Mouse (Mus musculus): ENCODE measurements at regions not wholly inside any gene's neighbourhood (a gene's known extent, or its start where the extent isn't known, plus 50 kb on each side); places are given as distances from the start of the nearest gene placed in this dataset.

DNA sequence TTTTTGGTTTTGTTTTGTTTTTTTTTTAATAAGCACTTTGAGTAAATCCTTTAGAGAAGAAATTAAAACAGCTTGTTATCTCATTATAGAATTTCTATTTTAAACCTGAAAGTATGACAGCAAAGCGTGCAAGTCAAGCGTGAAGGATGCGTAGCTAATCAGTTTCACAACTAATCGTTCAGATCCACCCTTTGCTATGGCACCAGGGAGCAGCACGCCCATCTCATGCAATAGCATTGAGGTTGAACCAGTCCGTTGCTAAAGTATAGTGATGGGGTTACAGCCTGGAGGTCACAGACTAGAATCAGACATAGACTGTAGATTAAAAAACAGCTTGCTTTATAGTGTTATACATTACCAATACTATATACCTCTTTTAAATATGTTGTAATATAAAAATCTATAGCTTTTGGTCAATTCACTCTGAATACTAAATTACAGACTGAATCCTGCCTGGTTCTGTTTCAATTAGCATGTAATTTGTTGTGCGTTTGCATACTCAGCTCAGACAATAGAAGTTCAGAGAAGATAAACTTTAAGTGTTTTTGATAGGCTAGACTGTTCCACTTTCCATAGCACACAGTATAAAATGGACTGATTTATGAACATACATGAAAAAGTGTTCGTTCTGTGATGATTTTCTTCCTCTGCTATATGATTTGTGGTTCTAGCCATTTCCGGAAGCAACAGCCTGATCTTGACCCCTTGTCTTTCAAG lies 438.9 kb downstream of the Flrt2 start:
- no peak overlapping the region for H3K4me3 ChIP-seq (ENCODE audit: insufficient read depth, low read depth, low read length)
- H3K27ac ChIP-seq (replicated peaks; ENCODE audit: low read depth, low read length) = no peak overlapping the region
- no peaks in the 10 kb centered on the region for H3K4me1 ChIP-seq (ENCODE audit: control insufficient read depth, insufficient read depth, insufficient read length, low read length)

DNA sequence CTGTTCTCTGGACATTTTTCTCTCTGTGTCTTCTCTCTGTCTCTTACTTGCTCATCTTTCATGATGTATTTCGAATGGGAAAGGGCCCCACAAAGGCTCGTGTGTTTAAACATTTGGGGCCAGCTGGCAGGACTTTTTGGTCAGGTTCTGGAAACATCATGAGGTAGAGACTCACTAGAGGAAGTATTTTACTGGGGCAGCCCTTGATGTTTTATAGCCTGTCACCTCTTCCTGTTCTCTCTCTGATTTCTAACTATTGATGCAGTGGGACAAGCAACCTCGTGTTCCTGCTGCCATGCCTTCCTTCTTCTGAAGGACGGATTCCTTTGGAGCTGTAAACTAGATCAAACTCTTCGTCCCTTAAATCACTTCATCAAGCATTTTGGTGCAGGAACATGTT lies 442.1 kb downstream of the Flrt2 start:
- H3K27ac ChIP-seq (replicated peaks; ENCODE audit: low read depth, low read length) = no peak overlapping the region
- no peaks in the 10 kb centered on the region for H3K4me1 ChIP-seq (ENCODE audit: control insufficient read depth, insufficient read depth, insufficient read length, low read length)
- H3K4me3 ChIP-seq (ENCODE audit: insufficient read depth, low read depth, low read length) = no peak overlapping the region

DNA sequence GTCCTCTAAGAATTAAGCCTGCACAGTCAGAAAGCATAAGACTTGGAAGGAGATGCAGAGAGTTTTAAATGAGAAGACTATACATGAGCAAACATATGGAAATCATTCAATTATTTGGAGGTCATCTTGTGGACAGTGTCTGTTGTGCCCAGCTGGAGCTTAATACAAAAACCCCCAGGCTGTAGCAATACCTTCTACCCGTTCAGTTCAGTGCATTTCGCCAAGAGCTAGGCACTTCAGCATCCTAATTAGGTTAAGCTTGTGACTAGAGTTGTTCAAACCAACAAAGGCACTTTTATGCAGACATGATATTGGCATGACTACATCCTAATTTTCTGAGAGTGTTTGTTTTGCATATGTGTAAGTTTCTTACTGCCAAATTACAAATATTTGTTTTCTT lies 449.7 kb downstream of the Flrt2 start:
- Histone ChIP-seq H3K4me1 (ENCODE audit: control insufficient read depth, insufficient read depth, insufficient read length, low read length) (no peaks in the 10 kb centered on the region), H3K27ac (replicated peaks; ENCODE audit: low read depth, low read length) (no peak overlapping the region), H3K4me3 (ENCODE audit: insufficient read depth, low read depth, low read length) (no peak overlapping the region)

DNA sequence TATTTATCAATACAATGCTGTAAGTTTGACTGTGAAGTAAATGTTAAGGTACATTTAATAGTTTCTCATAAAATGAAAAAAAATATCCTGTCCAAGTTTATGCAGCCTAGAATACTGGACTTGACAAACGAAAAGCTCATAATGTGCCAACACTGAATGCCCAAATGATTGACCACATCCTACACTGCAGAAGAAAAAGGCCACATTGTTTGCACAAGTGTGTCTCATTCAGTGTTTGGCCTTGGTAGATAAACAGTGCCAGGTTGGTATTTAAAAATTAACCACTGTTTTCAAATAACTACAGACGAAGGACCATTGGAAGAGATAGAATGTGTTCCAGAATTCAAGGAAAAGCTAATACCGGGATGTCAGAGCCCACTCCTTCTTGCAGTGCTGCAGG lies 462.1 kb downstream of the Flrt2 start:
- Histone ChIP-seq H3K4me3 (ENCODE audit: insufficient read depth, low read depth, low read length) (no peak overlapping the region), H3K27ac (replicated peaks; ENCODE audit: low read depth, low read length) (no peak overlapping the region), H3K4me1 (ENCODE audit: control insufficient read depth, insufficient read depth, insufficient read length, low read length) (no peaks in the 10 kb centered on the region)

DNA sequence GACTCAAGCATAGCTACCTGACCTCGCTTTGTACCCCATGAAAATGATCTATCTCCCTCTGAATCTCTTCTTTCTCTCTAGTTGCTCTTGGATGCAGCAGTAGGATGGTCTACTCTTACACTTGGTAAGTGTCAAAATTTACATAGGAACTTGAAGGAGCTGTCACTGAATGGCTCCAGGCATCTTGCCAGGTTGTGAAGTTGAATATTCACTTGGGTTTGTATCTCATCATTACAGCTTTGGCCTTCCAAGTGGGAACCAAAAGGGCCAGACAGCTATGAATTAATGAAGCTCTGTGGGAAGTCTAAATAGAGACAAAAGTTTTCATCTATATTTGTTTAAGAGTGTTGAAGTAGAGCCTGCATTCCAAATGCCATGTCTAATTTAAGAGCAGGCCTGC lies 475.5 kb downstream of the Flrt2 start:
- Histone ChIP-seq H3K4me3 (ENCODE audit: insufficient read depth, low read depth, low read length) (no peak overlapping the region), H3K27ac (replicated peaks; ENCODE audit: low read depth, low read length) (no peak overlapping the region), H3K4me1 (ENCODE audit: control insufficient read depth, insufficient read depth, insufficient read length, low read length) (no peaks in the 10 kb centered on the region)

DNA sequence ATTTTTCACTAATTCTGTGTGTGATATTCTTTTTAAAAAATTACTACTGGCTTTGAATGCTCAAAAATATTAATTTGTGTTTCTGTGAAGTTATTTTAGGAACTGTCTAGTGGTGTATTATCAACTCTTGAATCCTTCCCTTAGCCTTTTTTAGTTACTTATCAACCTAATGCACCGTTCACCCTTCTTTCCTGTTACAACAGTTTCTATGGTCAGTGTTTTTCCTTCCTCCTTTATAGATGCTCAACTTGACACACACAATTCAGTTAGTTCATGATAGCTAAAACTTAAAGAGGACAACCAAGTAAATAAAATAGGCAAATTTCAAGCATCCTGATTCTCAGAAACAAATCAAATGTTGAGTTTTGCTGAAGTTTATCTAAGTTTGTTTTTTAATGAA lies 506.9 kb downstream of the Flrt2 start:
- H3K4me1 ChIP-seq (ENCODE audit: control insufficient read depth, insufficient read depth, insufficient read length, low read length) = no peaks in the 10 kb centered on the region
- H3K4me3 ChIP-seq (ENCODE audit: insufficient read depth, low read depth, low read length) = no peak overlapping the region
- no peak overlapping the region for H3K27ac ChIP-seq (replicated peaks; ENCODE audit: low read depth, low read length)

DNA sequence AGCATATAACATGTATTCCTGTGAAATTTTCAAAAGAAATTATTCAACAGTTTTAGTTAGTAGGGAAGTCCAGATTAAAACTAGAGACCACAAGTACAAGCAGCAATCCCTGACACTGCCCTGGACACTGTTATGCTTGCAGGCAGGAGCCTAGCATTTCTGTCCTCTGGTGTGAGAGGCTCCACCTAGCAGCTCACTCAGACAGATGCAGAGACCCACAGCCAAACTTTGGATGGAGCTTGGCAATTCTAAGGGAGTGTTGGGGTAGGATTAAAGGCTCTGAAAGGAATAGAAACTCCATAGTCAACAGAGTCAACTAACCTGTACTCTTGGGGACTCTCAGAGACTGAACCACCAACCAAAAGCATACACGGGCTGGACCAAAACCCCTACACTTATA lies 509.8 kb downstream of the Flrt2 start:
- Histone ChIP-seq H3K4me3 (ENCODE audit: insufficient read depth, low read depth, low read length) (no peak overlapping the region), H3K4me1 (ENCODE audit: control insufficient read depth, insufficient read depth, insufficient read length, low read length) (no peaks in the 10 kb centered on the region), H3K27ac (replicated peaks; ENCODE audit: low read depth, low read length) (no peak overlapping the region)

DNA sequence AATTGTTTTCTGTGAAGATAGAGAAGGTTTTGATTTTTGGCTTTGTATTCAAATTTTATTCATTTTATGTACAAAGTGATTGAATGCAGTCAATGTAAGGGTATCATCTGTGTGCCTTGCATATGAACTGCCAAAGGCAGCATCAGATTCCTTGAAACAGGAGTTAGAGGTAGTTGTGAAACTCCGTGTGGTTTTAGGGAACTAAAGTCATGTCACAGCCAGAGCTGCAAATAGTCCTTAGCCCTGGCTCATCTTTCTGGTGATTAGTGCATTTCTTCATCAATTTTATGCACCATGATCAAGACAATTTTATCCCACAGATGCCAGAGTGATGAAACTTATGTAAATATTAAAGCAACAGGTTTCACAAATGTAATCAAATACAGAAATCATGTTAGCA lies 534.4 kb downstream of the Flrt2 start:
- no peak overlapping the region for H3K4me3 ChIP-seq (ENCODE audit: insufficient read depth, low read depth, low read length)
- no peak overlapping the region for H3K27ac ChIP-seq (replicated peaks; ENCODE audit: low read depth, low read length)
- H3K4me1 ChIP-seq (ENCODE audit: control insufficient read depth, insufficient read depth, insufficient read length, low read length) = no peaks in the 10 kb centered on the region

DNA sequence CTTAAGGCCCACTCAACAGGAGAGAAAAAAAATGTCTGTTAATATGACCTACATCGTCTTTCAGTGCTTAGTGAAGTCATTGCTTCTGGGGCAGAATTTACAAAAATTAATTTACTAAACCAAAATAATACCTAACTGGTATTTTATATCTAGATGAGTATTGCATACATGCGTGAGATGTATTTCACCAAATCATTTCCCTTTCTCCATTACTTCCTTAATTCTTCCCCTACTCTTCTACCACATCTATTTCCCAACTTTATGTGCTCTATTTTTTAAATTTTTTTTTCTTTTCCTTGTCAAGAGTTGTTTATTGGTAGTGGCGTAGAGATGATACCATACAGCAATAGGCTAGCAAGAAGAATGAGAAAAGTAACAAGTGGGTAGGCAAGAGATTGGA lies 536.7 kb downstream of the Flrt2 start:
- Histone ChIP-seq H3K4me1 (ENCODE audit: control insufficient read depth, insufficient read depth, insufficient read length, low read length) (no peaks in the 10 kb centered on the region), H3K27ac (replicated peaks; ENCODE audit: low read depth, low read length) (no peak overlapping the region), H3K4me3 (ENCODE audit: insufficient read depth, low read depth, low read length) (no peak overlapping the region)

DNA sequence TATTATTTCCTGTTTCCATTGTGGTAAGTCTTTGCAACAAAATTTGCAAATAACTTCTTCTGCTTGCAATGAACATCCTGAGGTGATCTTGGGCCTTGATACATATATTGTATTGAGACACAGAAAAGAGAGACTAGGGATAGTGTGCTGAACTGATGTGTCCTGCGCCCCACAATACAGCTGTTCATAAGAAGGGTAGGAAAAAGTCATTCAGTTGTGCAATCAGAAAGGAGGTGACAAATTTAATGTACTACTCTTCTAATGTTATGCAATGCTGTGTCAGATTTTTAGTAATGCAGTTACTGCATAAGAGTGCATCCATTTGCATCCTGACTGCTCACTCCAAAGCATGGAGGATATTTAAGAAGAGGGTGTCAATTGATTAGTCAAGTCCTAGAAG lies 543.5 kb downstream of the Flrt2 start:
- Histone ChIP-seq H3K4me3 (ENCODE audit: insufficient read depth, low read depth, low read length) (no peak overlapping the region), H3K4me1 (ENCODE audit: control insufficient read depth, insufficient read depth, insufficient read length, low read length) (no peaks in the 10 kb centered on the region), H3K27ac (replicated peaks; ENCODE audit: low read depth, low read length) (no peak overlapping the region)

DNA sequence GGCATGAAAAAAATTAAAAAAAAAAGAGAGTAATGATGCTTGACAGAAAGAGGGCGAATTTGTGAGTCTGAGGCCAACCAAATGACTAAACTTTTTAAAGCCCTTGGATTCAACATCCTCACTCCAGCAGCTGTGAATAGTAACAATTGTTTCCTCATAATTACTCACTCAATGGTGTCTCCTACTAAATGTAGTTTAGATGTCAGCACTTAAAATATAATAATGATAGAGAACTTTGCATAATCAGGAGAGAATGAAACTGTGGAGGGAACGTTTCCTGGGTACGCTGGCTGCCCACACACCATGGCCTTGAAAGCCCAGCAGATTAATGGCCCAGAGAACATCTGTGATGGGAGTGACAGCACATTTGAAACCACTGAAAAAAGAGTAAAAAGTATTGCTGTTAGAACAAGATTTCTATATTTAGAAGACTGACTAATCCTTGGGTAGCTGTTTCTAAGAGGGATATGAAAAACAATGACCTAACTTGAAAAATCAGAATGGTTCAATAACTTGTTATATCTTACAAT lies 544.0 kb downstream of the Flrt2 start:
- H3K27ac ChIP-seq (replicated peaks; ENCODE audit: low read depth, low read length) = no peak overlapping the region
- H3K4me3 ChIP-seq (ENCODE audit: insufficient read depth, low read depth, low read length) = no peak overlapping the region
- no peaks in the 10 kb centered on the region for H3K4me1 ChIP-seq (ENCODE audit: control insufficient read depth, insufficient read depth, insufficient read length, low read length)

DNA sequence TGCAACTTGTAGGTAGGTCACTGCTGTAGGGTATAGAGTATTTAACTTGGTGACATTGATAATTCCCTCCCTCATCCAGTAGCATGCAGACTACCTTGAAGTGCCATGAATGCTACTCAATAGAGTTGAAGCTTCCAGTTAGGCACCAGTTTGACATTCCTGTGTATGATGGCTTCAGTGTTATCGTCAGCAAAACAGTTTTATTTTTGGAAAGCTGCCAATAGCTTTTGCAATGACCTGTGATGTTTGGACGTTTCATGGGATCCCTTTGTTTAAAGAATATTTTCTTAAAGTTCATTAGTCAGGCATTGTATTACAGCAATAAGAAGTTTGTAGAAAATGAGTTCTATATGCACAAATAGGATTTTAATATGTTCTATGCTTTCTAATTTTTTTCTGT lies 547.6 kb downstream of the Flrt2 start:
- Histone ChIP-seq H3K27ac (replicated peaks; ENCODE audit: low read depth, low read length) (no peak overlapping the region), H3K4me3 (ENCODE audit: insufficient read depth, low read depth, low read length) (no peak overlapping the region), H3K4me1 (ENCODE audit: control insufficient read depth, insufficient read depth, insufficient read length, low read length) (no peaks in the 10 kb centered on the region)

DNA sequence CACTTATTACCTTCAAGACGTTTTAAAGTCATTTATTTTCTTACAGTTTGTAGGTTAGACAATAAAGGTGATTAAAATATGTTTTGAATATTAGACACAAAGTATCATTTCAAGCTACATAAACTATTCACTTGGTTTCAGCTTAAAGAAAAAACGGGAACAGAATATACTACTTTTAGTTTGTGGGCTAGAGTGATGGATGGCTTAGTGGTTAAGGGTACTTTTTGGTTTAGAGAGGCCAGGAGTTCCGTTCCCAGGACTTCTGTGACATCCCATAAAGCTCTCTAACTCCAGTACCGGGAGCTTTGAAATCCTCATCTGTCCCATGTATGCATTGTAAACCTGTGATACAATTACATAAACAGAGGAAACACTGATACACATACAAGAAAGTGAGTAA lies 570.0 kb downstream of the Flrt2 start:
- Histone ChIP-seq H3K4me1 (ENCODE audit: control insufficient read depth, insufficient read depth, insufficient read length, low read length) (no peaks in the 10 kb centered on the region), H3K4me3 (ENCODE audit: insufficient read depth, low read depth, low read length) (no peak overlapping the region), H3K27ac (replicated peaks; ENCODE audit: low read depth, low read length) (no peak overlapping the region)

DNA sequence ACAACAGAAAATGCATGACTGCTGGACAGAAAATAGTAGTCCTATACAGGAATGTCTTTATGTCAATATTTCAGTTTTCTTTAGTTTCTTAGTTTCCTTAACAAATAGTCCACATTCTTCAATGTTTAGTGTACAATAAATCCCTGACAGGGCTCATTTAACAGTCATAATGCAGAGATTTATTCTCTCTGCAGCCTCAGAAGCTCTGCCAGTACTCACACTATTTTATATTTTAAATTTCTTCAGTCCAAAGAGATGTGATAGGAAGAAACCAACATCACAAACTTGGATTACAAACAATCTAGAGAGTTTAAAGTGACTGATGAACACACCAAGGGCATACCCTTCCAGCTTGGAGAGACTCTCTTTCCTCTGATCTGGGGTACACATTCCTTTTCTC lies 583.9 kb downstream of the Flrt2 start:
- H3K4me1 ChIP-seq (ENCODE audit: control insufficient read depth, insufficient read depth, insufficient read length, low read length) = no peaks in the 10 kb centered on the region
- no peak overlapping the region for H3K4me3 ChIP-seq (ENCODE audit: insufficient read depth, low read depth, low read length)

DNA sequence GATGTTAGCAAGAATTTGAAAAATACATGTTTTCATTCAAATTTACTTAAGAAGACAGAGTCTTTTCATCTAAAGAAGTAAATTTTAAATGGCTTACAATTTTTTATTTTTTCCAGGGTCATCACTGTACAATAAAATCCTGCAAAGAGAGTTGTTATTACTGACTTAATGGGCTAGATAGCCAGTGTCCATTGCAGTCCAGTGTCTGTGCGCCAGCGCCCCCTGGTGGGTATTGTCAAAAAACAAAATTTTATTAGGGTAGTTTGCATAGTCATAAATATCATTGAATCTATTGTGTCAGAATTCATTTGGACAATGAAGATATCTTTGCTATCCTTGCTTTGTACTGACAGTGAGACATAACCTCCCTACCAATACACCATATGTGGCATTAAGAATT lies 619.1 kb downstream of the Flrt2 start:
- H3K4me3 ChIP-seq (ENCODE audit: insufficient read depth, low read depth, low read length) = no peak overlapping the region
- H3K4me1 ChIP-seq (ENCODE audit: control insufficient read depth, insufficient read depth, insufficient read length, low read length) = no peaks in the 10 kb centered on the region
- H3K27ac ChIP-seq (replicated peaks; ENCODE audit: low read depth, low read length) = no peak overlapping the region

More for the DNA sequence above, 583.9 kb downstream of the Flrt2 start:
- H3K27ac ChIP-seq (replicated peaks; ENCODE audit: low read depth, low read length) = no peak overlapping the region

DNA sequence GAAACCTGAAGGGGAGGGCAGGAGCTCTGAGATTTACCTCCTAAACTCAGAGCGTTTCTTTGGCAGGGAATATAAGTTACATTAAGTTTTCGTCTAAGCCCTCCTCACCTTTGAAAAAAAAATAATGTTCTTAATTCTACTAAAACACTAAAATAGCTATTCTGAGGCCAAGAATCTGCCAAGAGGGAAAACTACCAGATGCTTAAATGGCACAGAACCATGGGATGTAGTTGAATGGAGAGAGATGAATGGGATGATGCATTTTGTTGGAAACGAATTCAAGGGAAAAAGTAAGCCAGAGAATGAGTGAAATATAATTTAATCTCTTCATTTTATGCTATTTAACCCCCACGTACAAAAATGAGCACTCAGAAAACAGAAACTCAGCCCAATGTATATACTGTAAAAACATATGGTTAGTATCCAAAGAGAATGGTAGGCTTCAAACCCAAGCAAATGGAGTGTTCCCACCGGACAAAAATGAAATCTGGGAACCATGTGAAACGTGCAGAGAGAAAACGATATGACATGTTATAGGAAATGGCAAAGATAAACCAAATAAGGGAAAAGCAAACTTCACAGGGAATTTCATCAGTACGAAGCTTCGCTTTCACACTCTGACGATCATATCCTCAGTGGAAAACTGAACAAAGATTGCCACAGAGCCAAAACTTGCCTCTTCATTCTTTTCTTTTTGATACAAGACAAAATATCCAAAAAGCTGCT lies 631.2 kb downstream of the Flrt2 start:
- H3K27ac ChIP-seq (replicated peaks; ENCODE audit: low read depth, low read length) = no peak overlapping the region
- H3K4me3 ChIP-seq (ENCODE audit: insufficient read depth, low read depth, low read length) = no peak overlapping the region
- no peaks in the 10 kb centered on the region for H3K4me1 ChIP-seq (ENCODE audit: control insufficient read depth, insufficient read depth, insufficient read length, low read length)

Measured in brown adipose tissue, adult 24 weeks (tissue).